Mouse (Mus musculus) mammary gland, adult 2 months (tissue): ENCODE results near the gene Slc35f4. TPM values are rescaled to one million over a fixed set of nuclear protein-coding genes. Genes with fewer than 3 reads are reported as not detected.

ENCODE experiments used
- polyA plus RNA-seq: library from polyadenylated mRNA; depleted of rRNA; stranded (reverse); fragments of >200 nt; gene quantifications from 2 replicates; pipeline ENCODE4 v1.2.3, GENCODE M21; 2012; ENCODE audit warnings: low replicate concordance; rRNA removed

Slc35f4 gene
- polyA plus RNA-seq, result not detected in 2 replicates

GRCm38 (mm10) chr14:49525931-49526291 is at the start of gene Slc35f4:
Gene Slc35f4, minus strand, starts transcription at chr14:49526046.

